Mouse (Mus musculus): ENCODE data around the gene Spef1. TPM values are rescaled to one million over a fixed set of nuclear protein-coding genes. Genes with fewer than 3 reads are reported as not detected.

Gene Spef1
- polyA plus RNA-seq, 1 experiment from 2014 or later = 5.7 TPM

GRCm38 (mm10) chr2:131179246-131179886, 7.7 kb downstream of the Spef1 start:
- peak; percentile 40 for ATAC-seq (ENCODE audit: insufficient read depth, low FRiP score, low read depth)
- H3K9me3 ChIP-seq = no peaks in the 10 kb centered on the region
- H3K27me3 ChIP-seq (replicated peaks) = no peaks in the 10 kb centered on the region
- H3K4me2 ChIP-seq = peak overlapping the region; percentile 76
- H3K36me3 ChIP-seq = 0 out of 2 replicates have a peak, but pooled peaks cover 3% of the 10 kb centered on the region
- under 1% methylated on average over 67 of the region's 67 CpGs for WGBS
- peak overlapping the region; percentile 95 for H3K27ac ChIP-seq
- peaks cover 37% of the 10 kb centered on the region for H3K4me1 ChIP-seq
- peak overlapping the region; percentile 92 for H3K9ac ChIP-seq
- peak overlapping the region; percentile 83 for H3K4me3 ChIP-seq (replicated peaks)

- Histone ChIP-seq H3K9ac (peak overlapping the region; percentile 92), H3K4me1 (peaks cover 40% of the 10 kb centered on the region), H3K27ac (peak overlapping the region; percentile 95)
These were observed 8.2 kb downstream of the Spef1 start for GRCm38 (mm10) chr2:131178828-131179245.

GRCm38 (mm10) chr2:131177932-131178331, 9.2 kb downstream of the Spef1 start:
- Histone ChIP-seq H3K4me1 (peaks cover 40% of the 10 kb centered on the region), H3K4me2 (peak overlapping the region; percentile 76), H3K9ac (peak overlapping the region; percentile 92; the same call in 1 of the 2 replicates), H3K4me3 (replicated peaks) (peak overlapping the region; percentile 83), H3K27me3 (replicated peaks) (no peaks in the 10 kb centered on the region), H3K27ac (peak overlapping the region; percentile 81), H3K9me3 (no peaks in the 10 kb centered on the region), H3K36me3 (0 out of 2 replicates have a peak, but pooled peaks cover 3% of the 10 kb centered on the region)
- WGBS = 70% methylated on average over 9 of the region's 9 CpGs
- no peak for ATAC-seq (ENCODE audit: insufficient read depth, low FRiP score, low read depth)

More at GRCm38 (mm10) chr2:131178828-131179245, 8.2 kb downstream of the Spef1 start:
- peak overlapping the region; percentile 76 for H3K4me2 ChIP-seq
- 0 out of 2 replicates have a peak, but pooled peaks cover 3% of the 10 kb centered on the region for H3K36me3 ChIP-seq
- H3K9me3 ChIP-seq = no peaks in the 10 kb centered on the region
- H3K4me3 ChIP-seq (replicated peaks) = peak overlapping the region; percentile 83
- WGBS = 27% methylated on average over 26 of the region's 26 CpGs
- no peaks in the 10 kb centered on the region for H3K27me3 ChIP-seq (replicated peaks)
- ATAC-seq (ENCODE audit: insufficient read depth, low FRiP score, low read depth) = no peak

GRCm38 (mm10) chr2:131176491-131176890, 10.6 kb downstream of the Spef1 start:
- Histone ChIP-seq H3K9me3 (no peaks in the 10 kb centered on the region), H3K36me3 (0 out of 2 replicates have a peak, but pooled peaks cover 3% of the 10 kb centered on the region), H3K4me2 (peak overlapping the region; percentile 76), H3K27ac (peak overlapping the region; percentile 81), H3K9ac (no peak overlapping the region), H3K27me3 (replicated peaks) (peaks cover 11% of the 10 kb centered on the region), H3K4me3 (replicated peaks) (peak overlapping the region; percentile 83), H3K4me1 (peaks cover 43% of the 10 kb centered on the region)
- ATAC-seq (ENCODE audit: insufficient read depth, low FRiP score, low read depth) = peak; percentile 74
- WGBS = 65% methylated on average over 5 of the region's 5 CpGs

- H3K4me2 ChIP-seq = peak overlapping the region; percentile 76
- H3K4me3 ChIP-seq (replicated peaks) = no peak overlapping the region; the same call in 1 of the 2 replicates
- no peaks in the 10 kb centered on the region for H3K9me3 ChIP-seq
- WGBS = 76% methylated on average over 1 of the region's 1 CpGs
- peaks cover 49% of the 10 kb centered on the region for H3K4me1 ChIP-seq
- no peak for ATAC-seq (ENCODE audit: insufficient read depth, low FRiP score, low read depth)
- H3K36me3 ChIP-seq = 0 out of 2 replicates have a peak, but pooled peaks cover 3% of the 10 kb centered on the region
- peaks cover 13% of the 10 kb centered on the region for H3K27me3 ChIP-seq (replicated peaks)
- peak overlapping the region; percentile 81 for H3K27ac ChIP-seq
- H3K9ac ChIP-seq = no peak overlapping the region
These were observed 11.2 kb downstream of the Spef1 start for GRCm38 (mm10) chr2:131175945-131176309.

GRCm38 (mm10) chr2:131175286-131175944, 11.7 kb downstream of the Spef1 start:
- no peak for ATAC-seq (ENCODE audit: insufficient read depth, low FRiP score, low read depth)
- Histone ChIP-seq H3K4me2 (peak overlapping the region; percentile 76; the same call in 1 of the 2 replicates), H3K4me1 (peaks cover 51% of the 10 kb centered on the region), H3K27me3 (replicated peaks) (peaks cover 13% of the 10 kb centered on the region), H3K36me3 (0 out of 2 replicates have a peak, but pooled peaks cover 3% of the 10 kb centered on the region), H3K27ac (peak overlapping the region; percentile 81), H3K9me3 (no peaks in the 10 kb centered on the region), H3K9ac (no peak overlapping the region), H3K4me3 (replicated peaks) (no peak overlapping the region)
- WGBS = 61% methylated on average over 3 of the region's 3 CpGs

GRCm38 (mm10) chr2:131174700-131175099, 12.4 kb downstream of the Spef1 start:
- Histone ChIP-seq H3K9me3 (no peaks in the 10 kb centered on the region), H3K4me1 (peaks cover 54% of the 10 kb centered on the region), H3K27me3 (replicated peaks) (peaks cover 13% of the 10 kb centered on the region), H3K36me3 (0 out of 2 replicates have a peak, but pooled peaks cover 3% of the 10 kb centered on the region), H3K9ac (no peak overlapping the region), H3K4me2 (peak overlapping the region; percentile 86), H3K4me3 (replicated peaks) (peak overlapping the region; percentile 37), H3K27ac (no peak overlapping the region)
- ATAC-seq (ENCODE audit: insufficient read depth, low FRiP score, low read depth) = no peak
- 6% methylated on average over 11 of the region's 11 CpGs for WGBS

- no peak for ATAC-seq (ENCODE audit: insufficient read depth, low FRiP score, low read depth)
- WGBS = 51% methylated on average over 9 of the region's 9 CpGs
These were observed 14.8 kb downstream of the Spef1 start for GRCm38 (mm10) chr2:131172322-131172721.

GRCm38 (mm10) chr2:131171401-131172104, 15.5 kb downstream of the Spef1 start:
- Histone ChIP-seq H3K9me3 (no peaks in the 10 kb centered on the region), H3K4me1 (peaks cover 31% of the 10 kb centered on the region), H3K36me3 (no peaks in the 10 kb centered on the region), H3K4me3 (replicated peaks) (peak overlapping the region; percentile 13; the same call in 1 of the 2 replicates), H3K4me2 (peak overlapping the region; percentile 48), H3K9ac (no peak overlapping the region), H3K27me3 (replicated peaks) (peaks cover 13% of the 10 kb centered on the region), H3K27ac (no peak overlapping the region)
- ATAC-seq (ENCODE audit: insufficient read depth, low FRiP score, low read depth) = no peak
- WGBS = 19% methylated on average over 43 of the region's 43 CpGs

More at GRCm38 (mm10) chr2:131172322-131172721, 14.8 kb downstream of the Spef1 start:
- H3K27me3 ChIP-seq (replicated peaks) = peaks cover 13% of the 10 kb centered on the region
- H3K9ac ChIP-seq = no peak overlapping the region
- H3K4me2 ChIP-seq = no peak overlapping the region
- H3K36me3 ChIP-seq = 0 out of 2 replicates have a peak, but pooled peaks cover 1% of the 10 kb centered on the region
- no peaks in the 10 kb centered on the region for H3K9me3 ChIP-seq
- no peak overlapping the region for H3K27ac ChIP-seq
- H3K4me3 ChIP-seq (replicated peaks) = no peak overlapping the region
- peaks cover 38% of the 10 kb centered on the region for H3K4me1 ChIP-seq

- H3K9ac ChIP-seq = no peak overlapping the region
- peak overlapping the region; percentile 13; the same call in 1 of the 2 replicates for H3K4me3 ChIP-seq (replicated peaks)
- WGBS = 36% methylated on average over 9 of the region's 9 CpGs
- H3K27me3 ChIP-seq (replicated peaks) = peaks cover 13% of the 10 kb centered on the region
- H3K4me2 ChIP-seq = peak overlapping the region; percentile 48
- no peaks in the 10 kb centered on the region for H3K9me3 ChIP-seq
- H3K4me1 ChIP-seq = peaks cover 27% of the 10 kb centered on the region
- ATAC-seq (ENCODE audit: insufficient read depth, low FRiP score, low read depth) = no peak
- no peaks in the 10 kb centered on the region for H3K36me3 ChIP-seq
- H3K27ac ChIP-seq = no peak overlapping the region
These were observed 16.1 kb downstream of the Spef1 start for GRCm38 (mm10) chr2:131170936-131171335.

GRCm38 (mm10) chr2:131168914-131169313, 18.2 kb downstream of the Spef1 start:
- Histone ChIP-seq H3K36me3 (no peaks in the 10 kb centered on the region), H3K9ac (no peak overlapping the region), H3K4me1 (peaks cover 17% of the 10 kb centered on the region), H3K27ac (no peak overlapping the region), H3K9me3 (no peaks in the 10 kb centered on the region), H3K27me3 (replicated peaks) (peaks cover 13% of the 10 kb centered on the region), H3K4me2 (no peak overlapping the region), H3K4me3 (replicated peaks) (no peak overlapping the region)
- WGBS = 61% methylated on average over 1 of the region's 1 CpGs
- no peak for ATAC-seq (ENCODE audit: insufficient read depth, low FRiP score, low read depth)
